Mouse (Mus musculus) embryonic facial prominence, embryonic 12.5 days (tissue): Measurements from ENCODE around the gene Ptprs. TPM values are rescaled to one million over a fixed set of nuclear protein-coding genes. Genes with fewer than 3 reads are reported as not detected.

Source experiments
- ATAC-seq: fragments of 200-750 bp; cut with Nextera tagmentation; 2 replicates; pipeline ENCODE4 v1.8.0; 2017; ENCODE audit not compliant: insufficient number of reproducible peaks, insufficient read depth, low FRiP score, low TSS enrichment
- H3K27ac ChIP-seq: fragments of 300-500 bp; sonication (generic); 2 replicates; pipeline ENCODE4 v1.5.1; 2016; ENCODE audit warnings: mild to moderate bottlenecking
- H3K27me3 ChIP-seq: fragments of 300-500 bp; sonication (generic); 2 replicates; pipeline ENCODE4 v1.6.1; 2016; ENCODE audit warnings: mild to moderate bottlenecking, moderate library complexity
- H3K36me3 ChIP-seq: fragments of 300-500 bp; sonication (generic); 2 replicates; pipeline ENCODE4 v1.6.1; 2016; ENCODE audit warnings: mild to moderate bottlenecking
- H3K4me1 ChIP-seq: fragments of 300-500 bp; sonication (generic); 2 replicates; pipeline ENCODE4 v1.6.1; 2016
- H3K4me2 ChIP-seq: fragments of 300-500 bp; sonication (generic); replicated peaks from 2 replicates; pipeline ENCODE4 v1.6.1; 2016; ENCODE audit warnings: mild to moderate bottlenecking, moderate library complexity
- H3K4me3 ChIP-seq: fragments of 300-500 bp; sonication (generic); 2 replicates; pipeline ENCODE4 v1.5.1; 2016; ENCODE audit warnings: mild to moderate bottlenecking
- H3K9ac ChIP-seq: fragments of 300-500 bp; sonication (generic); 2 replicates; pipeline ENCODE4 v1.6.1; 2016; ENCODE audit warnings: mild to moderate bottlenecking, moderate library complexity
- H3K9me3 ChIP-seq: fragments of 300-500 bp; sonication (generic); 2 replicates; pipeline ENCODE4 v1.6.1; 2016; ENCODE audit warnings: mild to moderate bottlenecking, moderate library complexity
- WGBS: fragments of 180-500 bp; shearing (Covaris S2); methylation state at CpG from one replicate; pipeline ENCODE4 v1.1.7; 2016; 5-methylcytosine and 5-hydroxymethylcytosine counted together
- polyA plus RNA-seq: library from polyadenylated mRNA; unstranded; fragments of >200 nt; fragmentation: Nextera tagmentation; extraction: Ambion mirVana; gene quantifications from 2 replicates; pipeline ENCODE4 v1.2.1, GENCODE M21; 2016

Ptprs gene
- polyA plus RNA-seq, 1 experiment from 2014 or later: 158 TPM

GRCm38 (mm10) chr17:56445397-56445796, 30.9 kb downstream of the Ptprs start:
- ATAC-seq: no peak
- no peak overlapping the region for H3K9ac ChIP-seq
- H3K4me1 ChIP-seq: no peaks in the 10 kb centered on the region
- no peaks in the 10 kb centered on the region for H3K27me3 ChIP-seq
- no peak overlapping the region for H3K4me2 ChIP-seq
- H3K27ac ChIP-seq: no peak overlapping the region
- no peaks in the 10 kb centered on the region for H3K9me3 ChIP-seq
- H3K36me3 ChIP-seq: peaks cover 78% of the 10 kb centered on the region
- H3K4me3 ChIP-seq: no peak overlapping the region
- 70% methylated on average over 14 of the region's 14 CpGs for WGBS

GRCm38 (mm10) chr17:56444771-56445170, 31.5 kb downstream of the Ptprs start:
- H3K9me3 ChIP-seq: no peaks in the 10 kb centered on the region
- 90% methylated on average over 3 of the region's 3 CpGs for WGBS
- no peaks in the 10 kb centered on the region for H3K27me3 ChIP-seq
- ATAC-seq: no peak
- H3K4me1 ChIP-seq: no peaks in the 10 kb centered on the region
- H3K4me2 ChIP-seq: no peak overlapping the region
- peaks cover 72% of the 10 kb centered on the region for H3K36me3 ChIP-seq
- no peak overlapping the region for H3K9ac ChIP-seq
- no peak overlapping the region for H3K4me3 ChIP-seq
- H3K27ac ChIP-seq: no peak overlapping the region

- Histone ChIP-seq H3K36me3 (peaks cover 72% of the 10 kb centered on the region), H3K27ac (no peak overlapping the region), H3K9ac (no peak overlapping the region), H3K4me3 (no peak overlapping the region), H3K27me3 (no peaks in the 10 kb centered on the region), H3K4me2 (no peak overlapping the region), H3K9me3 (no peaks in the 10 kb centered on the region), H3K4me1 (no peaks in the 10 kb centered on the region)
- no peak for ATAC-seq
- 84% methylated on average over 5 of the region's 5 CpGs for WGBS
Measured at GRCm38 (mm10) chr17:56443341-56443795, 32.9 kb downstream of the Ptprs start.

GRCm38 (mm10) chr17:56442316-56442715, 34.0 kb downstream of the Ptprs start:
- Histone ChIP-seq H3K27me3 (no peaks in the 10 kb centered on the region), H3K9me3 (0 out of 2 replicates have a peak, but pooled peaks cover 4% of the 10 kb centered on the region), H3K4me3 (no peak overlapping the region), H3K27ac (no peak overlapping the region), H3K4me1 (no peaks in the 10 kb centered on the region), H3K9ac (no peak overlapping the region), H3K36me3 (peaks cover 71% of the 10 kb centered on the region), H3K4me2 (no peak overlapping the region)
- 82% methylated on average over 6 of the region's 6 CpGs for WGBS
- ATAC-seq: no peak

GRCm38 (mm10) chr17:56439731-56440460, 36.4 kb downstream of the Ptprs start:
- Histone ChIP-seq H3K9me3 (0 out of 2 replicates have a peak, but pooled peaks cover 12% of the 10 kb centered on the region), H3K4me2 (no peak overlapping the region), H3K27ac (no peak overlapping the region), H3K4me1 (no peaks in the 10 kb centered on the region), H3K9ac (no peak overlapping the region), H3K36me3 (peaks cover 81% of the 10 kb centered on the region), H3K4me3 (no peak overlapping the region), H3K27me3 (no peaks in the 10 kb centered on the region)
- WGBS: 77% methylated on average over 15 of the region's 15 CpGs
- no peak for ATAC-seq

GRCm38 (mm10) chr17:56431582-56431981, 44.7 kb downstream of the Ptprs start:
- Histone ChIP-seq H3K9me3 (0 out of 2 replicates have a peak, but pooled peaks cover 1% of the 10 kb centered on the region), H3K27me3 (no peaks in the 10 kb centered on the region), H3K4me1 (no peaks in the 10 kb centered on the region), H3K9ac (no peak overlapping the region), H3K27ac (no peak overlapping the region), H3K4me2 (no peak overlapping the region), H3K4me3 (no peak overlapping the region), H3K36me3 (peaks cover 73% of the 10 kb centered on the region)
- 93% methylated on average over 3 of the region's 3 CpGs for WGBS
- no peak for ATAC-seq

DNA sequence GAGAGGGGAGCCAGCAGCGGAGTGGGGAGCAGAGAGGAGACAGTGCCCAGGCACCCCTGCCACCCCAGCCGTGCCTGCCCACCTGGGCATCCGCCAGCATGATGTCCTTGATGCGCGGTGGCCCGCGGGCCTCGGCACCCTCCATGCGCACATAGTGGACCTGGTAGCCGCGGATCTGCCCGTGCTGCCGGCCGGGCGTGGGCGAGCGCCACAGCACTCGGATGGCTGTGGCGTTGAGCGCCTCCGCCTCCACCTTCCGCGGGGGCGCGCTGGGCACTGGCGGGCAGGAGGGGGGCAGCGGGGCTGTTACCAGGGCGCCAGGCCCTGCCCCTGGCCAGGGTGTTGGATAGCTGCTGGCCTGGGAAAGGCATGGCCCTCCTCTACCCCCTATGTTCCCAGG, 48.4 kb downstream of the Ptprs start:
- Histone ChIP-seq H3K27me3 (no peaks in the 10 kb centered on the region), H3K4me1 (peaks cover 18% of the 10 kb centered on the region; the same call in 1 of the 2 replicates), H3K4me2 (no peak overlapping the region), H3K27ac (no peak overlapping the region), H3K36me3 (peaks cover 55% of the 10 kb centered on the region), H3K9ac (0 out of 2 replicates have a peak overlapping the region, but pooled peaks have one; percentile 15), H3K4me3 (no peak overlapping the region), H3K9me3 (no peaks in the 10 kb centered on the region)
- 79% methylated on average over 27 of the region's 28 CpGs for WGBS
- ATAC-seq: no peak

GRCm38 (mm10) chr17:56425941-56426340, 50.3 kb downstream of the Ptprs start:
- WGBS: 32% methylated on average over 3 of the region's 3 CpGs

DNA sequence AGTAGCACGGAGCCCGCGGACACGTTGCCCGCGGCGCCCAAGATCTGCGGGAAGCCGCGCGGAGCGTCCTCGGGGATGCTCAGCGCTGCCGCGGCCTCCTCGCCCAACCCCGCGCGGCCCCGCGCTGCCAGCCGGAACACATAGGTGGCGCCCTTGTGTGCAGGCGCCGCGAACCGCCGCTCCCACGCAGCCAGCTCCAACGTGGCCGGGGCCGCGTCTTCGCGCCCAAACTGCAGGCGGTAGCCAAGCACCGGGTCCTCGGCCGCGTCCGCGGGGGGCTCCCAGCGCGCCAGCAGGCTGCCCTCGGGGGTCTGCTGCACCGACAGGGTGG, 50.7 kb downstream of the Ptprs start:
- under 1% methylated on average over 37 of the region's 47 CpGs for WGBS
- H3K4me1 ChIP-seq: peaks cover 18% of the 10 kb centered on the region; the same call in 1 of the 2 replicates
- H3K9ac ChIP-seq: peak overlapping the region; percentile 68
- no peaks in the 10 kb centered on the region for H3K9me3 ChIP-seq
- peaks cover 66% of the 10 kb centered on the region for H3K36me3 ChIP-seq
- H3K4me2 ChIP-seq: peak overlapping the region; percentile 87
- H3K27me3 ChIP-seq: no peaks in the 10 kb centered on the region
- peak overlapping the region; percentile 80 for H3K27ac ChIP-seq
- H3K4me3 ChIP-seq: peak overlapping the region; percentile 46
- peak; percentile 79 for ATAC-seq

More at GRCm38 (mm10) chr17:56425941-56426340, 50.3 kb downstream of the Ptprs start:
- H3K4me1 ChIP-seq: peaks cover 18% of the 10 kb centered on the region; the same call in 1 of the 2 replicates
- H3K36me3 ChIP-seq: peaks cover 62% of the 10 kb centered on the region
- no peaks in the 10 kb centered on the region for H3K27me3 ChIP-seq
- peak overlapping the region; percentile 80 for H3K27ac ChIP-seq
- peak overlapping the region; percentile 87 for H3K4me2 ChIP-seq
- H3K4me3 ChIP-seq: peak overlapping the region; percentile 46
- peak overlapping the region; percentile 68 for H3K9ac ChIP-seq
- no peaks in the 10 kb centered on the region for H3K9me3 ChIP-seq
- no peak; the same call in 1 of the 2 replicates for ATAC-seq

- WGBS: 9% methylated on average over 67 of the region's 77 CpGs
- Histone ChIP-seq H3K4me2 (peak overlapping the region; percentile 87), H3K27ac (peak overlapping the region; percentile 80), H3K36me3 (peaks cover 72% of the 10 kb centered on the region), H3K4me3 (peak overlapping the region; percentile 46), H3K9ac (peak overlapping the region; percentile 68), H3K9me3 (no peaks in the 10 kb centered on the region), H3K4me1 (peaks cover 18% of the 10 kb centered on the region; the same call in 1 of the 2 replicates), H3K27me3 (no peaks in the 10 kb centered on the region)
- peak; percentile 66 for ATAC-seq
Measured at GRCm38 (mm10) chr17:56424726-56425583, 51.3 kb downstream of the Ptprs start.

DNA sequence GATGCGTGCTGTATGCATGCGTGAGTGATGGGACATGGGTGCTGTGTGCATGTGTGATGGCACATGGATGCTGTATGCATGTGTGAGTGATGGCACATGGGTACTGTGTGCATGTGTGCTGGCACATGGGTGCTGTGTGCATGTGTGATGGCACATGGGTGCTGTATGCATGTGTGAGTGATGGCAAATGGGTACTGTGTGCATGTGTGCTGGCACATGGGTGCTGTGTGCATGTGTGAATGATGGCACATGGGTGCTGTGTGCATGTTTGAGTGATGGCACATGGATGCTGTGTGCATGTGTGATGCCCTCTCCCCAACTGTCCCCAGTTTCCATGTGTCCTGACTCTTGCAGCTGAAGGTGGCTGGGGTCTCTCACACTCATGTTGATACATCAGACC, 56.3 kb downstream of the Ptprs start:
- 94% methylated on average over 2 of the region's 2 CpGs for WGBS
- Histone ChIP-seq H3K9me3 (no peaks in the 10 kb centered on the region), H3K27ac (no peak overlapping the region), H3K4me3 (no peak overlapping the region), H3K36me3 (peaks cover 95% of the 10 kb centered on the region), H3K9ac (no peak overlapping the region), H3K27me3 (no peaks in the 10 kb centered on the region), H3K4me1 (peaks cover 4% of the 10 kb centered on the region; the same call in 1 of the 2 replicates), H3K4me2 (no peak overlapping the region)
- ATAC-seq: no peak
